Comparison of ENCODE assay signal across 9 mouse cellular contexts in the genomic region with DNA sequence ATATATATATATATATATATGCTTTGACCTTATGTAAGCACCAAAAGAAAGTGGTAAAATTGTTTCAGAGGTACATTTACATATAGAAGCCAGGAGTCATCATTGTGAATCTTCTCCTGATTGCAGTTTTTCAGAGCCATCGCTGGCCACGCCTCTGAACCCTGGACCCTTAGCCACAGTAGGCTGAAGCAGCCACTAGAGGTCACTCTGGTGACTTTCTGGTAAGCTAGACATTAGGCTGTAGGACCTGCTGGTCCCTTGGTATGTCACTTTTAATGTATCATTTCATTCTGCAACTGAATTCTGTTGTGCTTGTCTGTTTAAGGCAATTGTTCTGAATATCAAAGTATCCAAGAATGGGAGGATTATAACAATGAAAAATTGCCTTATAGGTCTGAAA. TPM values are rescaled to one million over a fixed set of nuclear protein-coding genes. Genes with fewer than 3 reads are reported as not detected.
A peak's percentile ranks its signal among the peaks of the same experiment; 100 is the strongest.
DNase-seq lines count a peak whose midpoint lies in the region; ATAC-seq lines count a peak whose summit lies in the region.
"Had no signal": no experiment of that assay in that cellular context is flagged by ENCODE, and none has a peak within 500 bp of the region (broad histone marks: within the 10 kb centered on the region; RNA-seq: fewer than 3 reads in every experiment).

No protein-coding gene starts in this region.

- H3K4me1 ChIP-seq in forebrain, embryonic 14.5 days (ENCODE audit: control insufficient read depth, insufficient read depth, low read length), result no peaks in the 10 kb centered on the region
- H3K4me1 ChIP-seq in forebrain, embryonic 12.5 days, result no peaks in the 10 kb centered on the region
- H3K4me1 ChIP-seq: limb, embryonic 12.5 days had no signal

- ATAC-seq in forebrain, embryonic 14.5 days, result no peak
- no peak for ATAC-seq in forebrain, embryonic 12.5 days (ENCODE audit: low FRiP score)
- ATAC-seq in common myeloid progenitor, adult 5-6 weeks (replicated peaks; ENCODE audit: low read depth, poor library complexity, severe bottlenecking), result peak; percentile 84

- DNase-seq in forebrain, embryonic 14.5 days (ENCODE audit: low spot score), result peak; percentile 22
- DNase-seq in ovary, postnatal 36 days (ENCODE audit: low spot score), result peak; percentile 45
- DNase-seq in ovary, adult 18-20 months (ENCODE audit: low spot score), result no peak
- DNase-seq in kidney, adult 8-10 months, result peak; percentile 12 to 57
- DNase-seq in lung, postnatal 36 days, result peak; percentile 85
- peak; percentile 55 for DNase-seq in thymus, postnatal 4 days

- no peak overlapping the region for H3K27ac ChIP-seq in forebrain, embryonic 14.5 days (ENCODE audit: low read depth, low read length)
- no peak overlapping the region for H3K27ac ChIP-seq in forebrain, embryonic 12.5 days
- H3K27ac ChIP-seq: limb, embryonic 12.5 days had no signal

- H3K36me3 ChIP-seq in forebrain, embryonic 14.5 days (ENCODE audit: control insufficient read depth, insufficient read depth, low read length), result no peaks in the 10 kb centered on the region
- H3K36me3 ChIP-seq in forebrain, embryonic 12.5 days (replicated peaks), result no peaks in the 10 kb centered on the region
- H3K36me3 ChIP-seq: limb, embryonic 12.5 days had no signal

- no peaks in the 10 kb centered on the region for H3K27me3 ChIP-seq in forebrain, embryonic 14.5 days (replicated peaks; ENCODE audit: control insufficient read depth, insufficient read depth, low read length)
- H3K27me3 ChIP-seq in forebrain, embryonic 12.5 days, result no peaks in the 10 kb centered on the region
- H3K27me3 ChIP-seq: limb, embryonic 12.5 days had no signal

- no peaks in the 10 kb centered on the region for H3K9me3 ChIP-seq in forebrain, embryonic 14.5 days (replicated peaks; ENCODE audit: control insufficient read depth, low read length)
- no peaks in the 10 kb centered on the region for H3K9me3 ChIP-seq in forebrain, embryonic 12.5 days
- H3K9me3 ChIP-seq: limb, embryonic 12.5 days had no signal

- H3K4me2 ChIP-seq in forebrain, embryonic 14.5 days (ENCODE audit: low read length), result no peak overlapping the region
- no peak overlapping the region for H3K4me2 ChIP-seq in forebrain, embryonic 12.5 days
- H3K4me2 ChIP-seq: limb, embryonic 12.5 days had no signal

- no peak overlapping the region for H3K4me3 ChIP-seq in forebrain, embryonic 14.5 days (ENCODE audit: low read depth, low read length)
- no peak overlapping the region for H3K4me3 ChIP-seq in forebrain, embryonic 12.5 days (replicated peaks)
- H3K4me3 ChIP-seq: limb, embryonic 12.5 days had no signal

- H3K9ac ChIP-seq in forebrain, embryonic 14.5 days (ENCODE audit: low read length), result no peak overlapping the region
- H3K9ac ChIP-seq in forebrain, embryonic 12.5 days, result no peak overlapping the region
- H3K9ac ChIP-seq: limb, embryonic 12.5 days had no signal

- 23% methylated on average over 2 of the region's 2 CpGs for WGBS in forebrain, embryonic 14.5 days
- WGBS in forebrain, embryonic 12.5 days, result 19% methylated on average over 2 of the region's 2 CpGs

RNA-seq across cellular contexts. Expression of gene Serpinb1c, which starts 2.6 kb away (rescaled TPM):
- polyA plus RNA-seq in forebrain, embryonic 14.5 days (2014; fragmentation: Nextera tagmentation; extraction: Ambion mirVana), result not detected in 2 replicates
- polyA plus RNA-seq in forebrain, embryonic 12.5 days (2016; fragmentation: Nextera tagmentation; extraction: Ambion mirVana), result not detected in 2 replicates
- not detected in 2 replicates for total RNA-seq in common myeloid progenitor, adult 5-6 weeks (2017)
- polyA plus RNA-seq: limb, embryonic 12.5 days had no signal

RNA-seq across cellular contexts. Expression of gene Serpinb1a, which starts 49.7 kb away (rescaled TPM):
- 0.93 and 1.9 TPM in 2 replicates for polyA plus RNA-seq in forebrain, embryonic 14.5 days (2014; fragmentation: Nextera tagmentation; extraction: Ambion mirVana)
- polyA plus RNA-seq in forebrain, embryonic 12.5 days (2016; fragmentation: Nextera tagmentation; extraction: Ambion mirVana), result 0.33 and 0.51 TPM in 2 replicates
- total RNA-seq in common myeloid progenitor, adult 5-6 weeks (2017), result 219 and 222 TPM in 2 replicates
